Mouse (Mus musculus) brain, adult 2 months (tissue): ENCODE results near the gene Smug1.
A peak's percentile ranks its signal among the peaks of the same experiment; 100 is the strongest.

Source experiments
- DNase-seq: peaks from one replicate; pipeline ENCODE4 v3.0.0; 2011; ENCODE audit warnings: low read depth, low spot score

The Smug1 gene

DNA sequence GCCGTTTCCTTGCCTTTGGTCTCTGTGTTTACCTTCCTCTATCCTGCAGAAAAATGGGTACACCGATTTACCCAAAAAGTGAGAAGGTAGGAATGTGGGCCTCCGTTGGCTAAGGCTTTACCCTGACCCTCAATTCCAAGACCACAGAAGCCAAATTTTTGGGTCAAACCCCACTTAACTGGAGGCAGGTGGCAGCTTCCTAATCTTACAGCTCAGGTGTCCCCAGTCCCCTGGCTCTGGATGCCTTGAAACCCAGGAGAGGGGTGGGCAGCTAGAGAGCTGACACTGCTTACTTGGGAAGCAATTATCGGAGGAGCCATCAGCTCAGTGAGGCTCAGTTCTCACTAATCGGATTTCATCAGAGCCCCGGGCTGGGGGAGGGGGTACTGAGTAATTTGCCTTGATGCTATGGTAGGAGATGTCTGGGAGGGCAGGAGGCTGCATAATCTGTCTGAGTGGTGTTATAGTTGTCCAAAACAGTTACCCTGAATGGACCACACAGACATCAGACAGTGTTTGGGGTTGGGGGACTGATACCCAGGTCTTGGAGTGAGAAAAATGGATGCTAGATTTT lies at the start of gene Smug1:
Gene Smug1 (minus strand): TSS at position 51 of the 574 bp plus-strand sequence.
- no peak for DNase-seq

DNA sequence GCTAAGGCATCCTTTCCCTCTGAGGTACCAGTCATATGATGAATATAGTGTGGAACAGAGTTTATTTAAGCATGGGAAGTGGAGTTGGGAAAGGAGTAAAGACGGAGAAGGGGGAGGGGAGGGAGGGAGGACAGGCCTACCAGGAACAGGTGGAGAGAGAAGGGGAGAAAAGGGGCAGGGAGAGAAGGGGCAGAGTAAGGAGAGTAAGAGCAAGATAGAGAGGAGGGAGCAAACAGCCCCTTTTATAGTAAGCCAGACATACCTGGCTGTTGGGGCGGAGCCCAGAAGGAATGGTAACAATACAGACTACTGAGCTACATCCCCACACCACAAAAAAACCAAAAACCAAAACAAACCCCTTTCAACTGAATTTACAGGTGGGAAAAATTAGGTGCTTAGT lies 49.2 kb upstream of the Smug1 start:
- no peak for DNase-seq

GRCm38 (mm10) chr15:103214971-103215907 lies 48.3 kb upstream of the Smug1 start:
- DNase-seq: peak; percentile 93

DNA sequence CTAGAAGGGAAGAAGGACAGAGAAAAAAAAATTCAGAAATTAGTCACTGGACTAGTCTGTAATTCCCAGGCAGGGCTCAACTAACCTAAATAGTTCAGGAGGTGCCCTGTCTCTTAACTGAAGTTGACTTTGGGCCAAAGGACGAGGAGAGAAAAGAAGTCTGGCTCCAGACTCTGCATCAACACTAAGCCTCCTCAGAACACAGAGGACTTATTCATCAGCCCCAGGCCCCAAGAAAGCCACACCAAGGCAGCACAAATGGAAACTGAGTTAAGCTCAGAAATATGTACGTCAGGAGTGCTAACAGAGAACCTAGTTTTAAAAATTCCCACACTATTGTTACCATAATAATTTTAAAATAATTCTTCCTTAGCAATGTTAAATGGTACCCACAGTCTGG lies 47.3 kb upstream of the Smug1 start:
- peak; percentile 17 for DNase-seq

DNA sequence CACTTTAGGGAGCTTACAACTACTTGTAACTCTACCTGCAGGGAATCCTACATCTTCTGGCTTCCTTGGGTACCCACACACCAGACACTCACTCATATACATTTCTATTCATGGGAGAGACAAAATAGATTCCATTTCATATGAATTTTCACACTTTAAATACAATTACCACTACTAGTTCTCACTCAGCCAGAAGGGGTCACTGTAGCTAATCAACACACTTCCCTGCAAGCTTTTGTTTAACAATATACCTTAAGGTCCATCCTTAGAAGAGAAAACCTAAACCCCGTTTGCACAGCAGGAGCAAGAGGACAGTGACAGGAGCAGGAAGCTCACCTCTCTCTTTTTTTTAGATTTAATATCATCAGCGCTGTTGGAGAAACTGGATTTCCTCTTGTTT lies 38.3 kb upstream of the Smug1 start:
- DNase-seq: no peak

DNA sequence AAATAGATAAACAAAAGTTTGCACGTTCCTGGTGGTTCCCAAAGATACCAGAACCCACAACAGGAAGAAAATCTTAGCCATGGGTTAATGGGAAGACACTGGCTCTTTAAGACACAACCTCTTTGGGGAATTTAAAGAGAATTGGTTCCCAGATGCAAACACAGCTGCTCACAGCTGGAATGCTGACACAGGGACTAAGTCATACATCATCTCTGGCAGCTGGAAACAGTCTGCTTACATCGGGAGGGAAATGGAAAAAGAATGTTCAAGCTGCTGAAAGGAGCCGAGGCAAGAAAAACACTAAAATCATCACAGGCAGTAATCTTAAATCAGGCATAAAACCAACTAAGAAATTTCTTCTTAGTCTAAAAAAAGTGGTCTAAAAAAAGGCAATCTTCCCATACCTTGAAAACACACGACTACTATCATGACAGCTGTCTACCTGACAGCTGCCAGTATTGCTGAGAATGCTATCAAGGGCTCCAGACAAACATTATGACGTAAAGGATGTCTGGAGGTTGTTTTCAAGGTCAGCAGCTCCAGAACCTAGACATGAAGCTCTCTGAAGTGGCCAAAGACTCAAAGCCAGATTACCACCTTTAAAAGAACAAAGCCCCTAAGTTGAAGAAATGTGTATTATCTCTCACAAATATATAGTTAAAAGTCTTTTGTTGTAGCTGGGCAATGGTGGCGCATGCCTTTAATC lies 35.3 kb upstream of the Smug1 start:
- peak; percentile 41 for DNase-seq

GRCm38 (mm10) chr15:103197785-103198184 lies 30.9 kb upstream of the Smug1 start:
- DNase-seq: peak; percentile 26

DNA sequence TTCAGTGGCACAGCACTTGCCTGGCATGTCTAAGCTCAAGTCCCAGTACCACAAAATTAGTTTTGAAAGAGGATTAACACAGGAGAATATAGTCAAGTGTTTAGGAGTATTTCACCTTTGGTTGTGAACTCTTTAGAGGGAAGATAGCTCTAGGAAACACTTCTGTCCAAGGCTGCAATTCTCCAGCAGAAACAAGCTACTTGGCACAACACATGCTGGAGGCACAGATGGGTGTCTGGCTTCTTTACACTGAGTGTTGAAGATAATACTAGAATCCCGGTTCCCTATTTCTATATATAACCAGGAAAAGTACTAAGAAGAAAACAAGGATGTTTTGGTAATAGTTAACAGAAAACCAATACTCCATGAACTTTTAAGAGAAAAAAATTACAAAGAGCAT lies 29.9 kb upstream of the Smug1 start:
- DNase-seq: peak; percentile 53

- DNase-seq: no peak
Measured at GRCm38 (mm10) chr15:103193606-103194005, 26.7 kb upstream of the Smug1 start.

GRCm38 (mm10) chr15:103190531-103191462 lies 23.9 kb upstream of the Smug1 start:
- DNase-seq: peak; percentile 68

GRCm38 (mm10) chr15:103190083-103190482 lies 23.2 kb upstream of the Smug1 start:
- no peak for DNase-seq

GRCm38 (mm10) chr15:103187803-103188202 lies 20.9 kb upstream of the Smug1 start:
- DNase-seq: no peak

- peak; percentile 75 for DNase-seq
Measured at GRCm38 (mm10) chr15:103185462-103186198, 18.7 kb upstream of the Smug1 start.

- peak; percentile 20 for DNase-seq
Measured at GRCm38 (mm10) chr15:103183651-103184610, 17.0 kb upstream of the Smug1 start.

DNA sequence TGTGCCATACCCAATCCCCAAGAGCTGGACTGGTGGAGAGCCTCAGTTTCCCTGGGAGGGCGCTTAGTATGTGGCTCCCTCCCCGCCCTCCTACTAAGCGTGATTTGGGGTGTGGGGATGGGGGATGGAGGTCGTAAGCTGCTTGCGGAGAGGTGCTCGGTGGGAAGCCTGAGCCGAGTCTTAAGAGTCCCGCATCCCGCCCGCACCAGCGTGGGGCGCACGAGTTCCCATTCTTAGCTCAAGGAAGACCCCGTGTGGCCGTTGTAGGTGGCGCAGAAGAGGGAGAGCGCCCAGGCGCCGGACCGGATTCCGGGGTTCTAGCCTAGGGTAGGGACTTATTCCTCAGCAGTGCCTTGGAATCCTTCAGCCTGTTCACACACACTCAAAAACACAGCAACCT lies 16.2 kb upstream of the Smug1 start:
- DNase-seq: peak; percentile 75

DNA sequence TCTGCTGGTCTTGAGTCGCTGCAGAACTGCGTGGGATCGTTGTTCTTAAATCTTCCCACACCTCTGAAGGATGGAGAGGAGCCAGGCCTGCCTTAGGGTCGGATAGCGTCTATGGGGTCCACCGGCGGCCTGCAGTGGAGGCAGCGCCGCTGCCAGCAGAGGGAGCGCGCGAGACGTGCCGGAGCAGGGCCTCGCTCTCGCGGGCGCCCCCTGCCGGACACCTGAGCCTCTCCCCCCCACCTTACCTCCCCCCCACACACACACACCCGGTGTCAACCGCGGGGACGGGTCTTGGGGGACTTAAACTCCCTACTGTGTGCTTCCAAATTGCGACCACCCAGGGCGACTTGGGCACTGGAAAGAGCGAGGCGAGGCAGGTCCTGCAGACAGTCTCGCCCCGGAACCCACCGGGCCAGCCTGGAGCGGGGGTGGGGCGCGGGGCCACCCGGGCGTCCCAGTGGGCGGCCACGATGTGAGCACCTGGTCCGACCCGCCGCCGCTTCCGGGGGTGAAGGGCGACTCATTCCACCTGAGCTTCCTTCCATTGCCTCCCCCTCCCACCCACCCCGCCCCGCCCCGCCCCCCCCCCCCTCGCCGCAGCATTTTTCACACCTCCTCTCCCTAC lies 15.4 kb upstream of the Smug1 start:
- DNase-seq: peak; percentile 83

GRCm38 (mm10) chr15:103180406-103180805 lies 13.5 kb upstream of the Smug1 start:
- no peak for DNase-seq

- no peak for DNase-seq
Measured at GRCm38 (mm10) chr15:103178767-103179166, 11.9 kb upstream of the Smug1 start.

DNA sequence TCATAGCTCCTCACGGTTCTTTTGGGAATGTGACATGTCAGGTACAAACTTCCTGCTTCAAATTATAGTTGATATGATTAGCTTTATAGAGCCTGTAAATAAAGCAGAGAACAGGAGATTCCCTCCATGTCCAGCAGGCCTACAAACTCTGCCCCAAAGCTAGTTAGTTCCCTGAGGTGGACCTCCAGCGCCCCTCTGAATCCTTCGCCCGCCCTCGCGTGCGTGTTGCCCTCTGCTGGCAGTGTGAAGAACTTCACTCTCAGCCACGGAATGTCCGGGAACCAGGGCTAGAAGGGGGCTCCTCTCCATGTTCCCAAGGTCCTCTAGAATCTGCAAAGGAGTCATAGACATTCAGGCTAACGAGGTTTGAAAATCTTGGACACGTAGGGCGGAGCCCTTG lies 11.2 kb upstream of the Smug1 start:
- DNase-seq: no peak
